Mouse (Mus musculus): Measurements from ENCODE around the gene Tcp1. TPM values are rescaled to one million over a fixed set of nuclear protein-coding genes. Genes with fewer than 3 reads are reported as not detected.
"Not testable (repeated sequence)": the region's sequence is repeated elsewhere in the genome, so short reads cannot be mapped to it uniquely, and the experiment has no call there.

Gene Tcp1
- polyA plus RNA-seq, 1 experiment from 2014 or later = 362 TPM

DNA sequence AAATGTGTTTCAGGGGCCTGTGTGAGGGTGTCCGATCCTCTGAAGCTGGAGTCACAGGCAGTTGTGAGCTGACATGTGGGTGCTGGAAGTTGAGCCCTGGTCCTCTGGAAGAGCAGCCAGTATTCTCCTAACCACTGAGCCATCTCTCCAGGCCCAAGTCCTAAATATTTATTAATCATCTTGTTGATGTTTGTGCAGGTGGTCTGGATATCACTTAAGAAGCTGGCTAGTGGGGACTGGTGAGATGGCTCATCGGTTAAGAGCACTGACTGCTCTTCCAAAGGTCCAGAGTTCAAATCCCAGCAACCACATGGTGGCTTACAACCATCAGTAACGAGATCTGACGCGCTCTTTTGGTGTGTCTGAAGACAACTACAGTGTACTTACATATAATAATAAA lies 34.2 kb downstream of the Tcp1 start:
- H3K36me3 ChIP-seq (ENCODE audit: control insufficient read depth, insufficient read depth, low read length) = peaks cover 15% of the 10 kb centered on the region
- H3K9me3 ChIP-seq (ENCODE audit: control insufficient read depth, low read length) = no peaks in the 10 kb centered on the region
- no peak for ATAC-seq (ENCODE audit: low read depth)
- no peak overlapping the region for H3K4me3 ChIP-seq (ENCODE audit: low read length)
- H3K9ac ChIP-seq (ENCODE audit: low read length) = no peak overlapping the region
- H3K4me1 ChIP-seq (replicated peaks; ENCODE audit: control insufficient read depth, insufficient read depth, low read length) = no peaks in the 10 kb centered on the region
- H3K27ac ChIP-seq (ENCODE audit: low read length) = no peak overlapping the region
- 92% methylated on average over 5 of the region's 5 CpGs for WGBS
- H3K4me2 ChIP-seq (ENCODE audit: low read depth, low read length) = no peak overlapping the region
- H3K27me3 ChIP-seq (ENCODE audit: control insufficient read depth, insufficient read depth, low read depth, low read length) = no peaks in the 10 kb centered on the region

DNA sequence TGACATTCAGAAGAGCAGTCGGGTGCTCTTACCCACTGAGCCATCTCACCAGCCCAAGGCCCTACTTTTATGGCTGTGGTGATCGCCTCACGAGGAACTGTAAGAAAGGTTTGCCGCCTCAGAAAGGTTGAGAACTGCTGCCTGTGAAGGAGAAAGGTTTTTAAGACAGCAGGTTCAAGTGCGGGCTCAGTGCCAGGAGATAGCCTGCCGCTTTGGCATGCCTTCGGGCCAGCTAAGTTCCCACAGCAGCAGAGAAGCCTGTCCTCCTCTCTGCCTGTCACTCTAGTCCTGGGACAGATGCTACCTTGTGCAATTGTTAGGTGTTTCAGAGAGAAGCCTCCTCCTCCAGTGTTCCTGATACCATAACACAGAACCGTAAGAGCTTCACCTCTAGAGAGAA lies 41.2 kb downstream of the Tcp1 start:
- WGBS = 83% methylated on average over 8 of the region's 8 CpGs
- Histone ChIP-seq H3K36me3 (ENCODE audit: control insufficient read depth, insufficient read depth, low read length) (peaks cover 6% of the 10 kb centered on the region; the same call in 1 of the 2 replicates), H3K27ac (ENCODE audit: low read length) (no peak overlapping the region), H3K4me3 (ENCODE audit: low read length) (no peak overlapping the region), H3K4me1 (replicated peaks; ENCODE audit: control insufficient read depth, insufficient read depth, low read length) (peaks cover 3% of the 10 kb centered on the region; the same call in 1 of the 2 replicates), H3K27me3 (ENCODE audit: control insufficient read depth, insufficient read depth, low read depth, low read length) (no peaks in the 10 kb centered on the region), H3K9ac (ENCODE audit: low read length) (no peak overlapping the region), H3K9me3 (ENCODE audit: control insufficient read depth, low read length) (no peaks in the 10 kb centered on the region), H3K4me2 (ENCODE audit: low read depth, low read length) (no peak overlapping the region)
- ATAC-seq (ENCODE audit: low read depth) = no peak

DNA sequence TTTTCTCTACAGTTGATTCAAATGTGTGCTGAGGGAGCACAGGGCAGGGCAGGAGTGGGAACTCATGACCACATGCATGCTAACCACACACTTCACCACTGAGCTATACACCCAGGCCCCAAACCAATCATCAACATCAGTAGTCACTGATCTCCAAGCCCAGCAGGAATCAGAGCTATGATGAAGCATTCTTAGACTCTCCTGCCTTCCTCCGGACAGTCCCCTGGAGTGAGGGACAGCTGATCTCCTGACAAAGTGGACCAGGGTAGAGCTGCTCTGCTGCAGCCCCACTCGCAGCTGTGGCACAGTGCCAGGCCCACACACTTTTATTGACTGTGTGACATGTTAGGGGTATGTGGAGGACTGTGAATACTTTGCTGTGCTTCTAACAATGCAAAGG lies 43.9 kb downstream of the Tcp1 start:
- 33% methylated on average over 1 of the region's 2 CpGs for WGBS
- ATAC-seq (ENCODE audit: low read depth) = not testable (repeated sequence)

DNA sequence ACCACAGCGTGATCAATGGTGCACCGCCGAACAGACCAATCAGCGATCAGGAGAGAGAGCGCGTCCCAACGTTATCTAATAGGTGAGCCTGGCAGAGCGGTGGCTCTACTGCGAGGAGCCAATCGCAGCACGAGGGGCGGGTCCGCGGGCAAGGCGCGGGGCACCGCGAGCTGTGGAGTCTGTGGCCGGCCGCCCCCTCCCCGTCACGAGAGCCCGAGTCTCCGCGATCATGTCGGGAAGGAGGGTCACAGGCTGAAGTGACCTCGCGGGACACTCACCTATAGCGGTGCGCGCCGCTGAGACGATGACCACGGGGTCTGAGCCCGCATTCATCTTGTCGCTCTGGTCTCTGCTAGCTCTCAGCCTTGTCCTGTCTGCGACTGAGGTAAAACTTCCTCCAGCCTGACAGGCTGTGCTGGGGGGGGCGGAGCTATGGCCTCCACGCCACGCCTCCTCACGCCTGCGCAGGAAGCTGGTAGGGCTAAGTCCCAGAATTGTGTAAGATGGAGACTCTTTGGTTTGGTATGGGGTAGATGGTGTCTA lies 44.9 kb downstream of the Tcp1 start, which contains the start of gene Acat2:
Gene Acat2 (minus strand): TSS at position 417 of the 543 bp plus-strand sequence.
- ATAC-seq (ENCODE audit: low read depth) = peak; percentile 98
- Histone ChIP-seq H3K4me1 (replicated peaks; ENCODE audit: control insufficient read depth, insufficient read depth, low read length) (peaks cover 3% of the 10 kb centered on the region; the same call in 1 of the 2 replicates), H3K36me3 (ENCODE audit: control insufficient read depth, insufficient read depth, low read length) (peaks cover 6% of the 10 kb centered on the region; the same call in 1 of the 2 replicates), H3K9ac (ENCODE audit: low read length) (peak within 1 kb of the TSS; percentile 73), H3K4me2 (ENCODE audit: low read depth, low read length) (peak within 1 kb of the TSS; percentile 77), H3K9me3 (ENCODE audit: control insufficient read depth, low read length) (no peaks in the 10 kb centered on the region), H3K27ac (ENCODE audit: low read length) (peak within 1 kb of the TSS; percentile 84), H3K4me3 (ENCODE audit: low read length) (peak within 1 kb of the TSS; percentile 83), H3K27me3 (ENCODE audit: control insufficient read depth, insufficient read depth, low read depth, low read length) (no peaks in the 10 kb centered on the region)
- under 1% methylated on average over 40 of the region's 42 CpGs for WGBS

More for the DNA sequence above, 43.9 kb downstream of the Tcp1 start:
- H3K9me3 ChIP-seq (ENCODE audit: control insufficient read depth, low read length); H3K27ac ChIP-seq (ENCODE audit: low read length); H3K4me2 ChIP-seq (ENCODE audit: low read depth, low read length); H3K9ac ChIP-seq (ENCODE audit: low read length); H3K27me3 ChIP-seq (ENCODE audit: control insufficient read depth, insufficient read depth, low read depth, low read length); H3K4me1 ChIP-seq (replicated peaks; ENCODE audit: control insufficient read depth, insufficient read depth, low read length); H3K36me3 ChIP-seq (ENCODE audit: control insufficient read depth, insufficient read depth, low read length); H3K4me3 ChIP-seq (ENCODE audit: low read length): not testable (repeated sequence)

DNA sequence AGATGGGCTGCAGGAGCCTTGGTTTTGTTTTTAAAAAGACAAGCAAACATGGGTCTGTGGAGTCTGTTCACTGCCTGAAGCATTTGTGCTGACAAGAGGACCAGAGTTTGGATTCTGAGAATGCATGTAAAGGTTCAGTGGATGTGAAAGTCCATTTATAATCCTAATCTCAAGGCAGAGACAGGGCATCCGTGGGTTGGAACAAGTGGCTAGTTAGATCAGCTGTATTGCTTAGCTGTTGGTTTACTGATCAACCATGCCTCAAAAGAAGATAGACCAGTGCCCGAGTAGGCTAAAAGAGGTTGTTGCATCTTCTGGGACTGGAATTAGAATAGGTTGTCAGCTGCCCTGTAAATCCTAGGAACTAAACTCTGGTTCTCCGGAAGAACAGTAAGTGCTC lies 48.0 kb downstream of the Tcp1 start:
- H3K9ac ChIP-seq (ENCODE audit: low read length) = no peak overlapping the region
- 56% methylated on average over 3 of the region's 3 CpGs for WGBS
- no peak for ATAC-seq (ENCODE audit: low read depth)
- no peak overlapping the region for H3K27ac ChIP-seq (ENCODE audit: low read length)
- no peak overlapping the region for H3K4me2 ChIP-seq (ENCODE audit: low read depth, low read length)
- H3K9me3 ChIP-seq (ENCODE audit: control insufficient read depth, low read length) = no peaks in the 10 kb centered on the region
- H3K27me3 ChIP-seq (ENCODE audit: control insufficient read depth, insufficient read depth, low read depth, low read length) = no peaks in the 10 kb centered on the region
- peaks cover 3% of the 10 kb centered on the region; the same call in 1 of the 2 replicates for H3K4me1 ChIP-seq (replicated peaks; ENCODE audit: control insufficient read depth, insufficient read depth, low read length)
- no peak overlapping the region for H3K4me3 ChIP-seq (ENCODE audit: low read length)
- peaks cover 14% of the 10 kb centered on the region for H3K36me3 ChIP-seq (ENCODE audit: control insufficient read depth, insufficient read depth, low read length)

DNA sequence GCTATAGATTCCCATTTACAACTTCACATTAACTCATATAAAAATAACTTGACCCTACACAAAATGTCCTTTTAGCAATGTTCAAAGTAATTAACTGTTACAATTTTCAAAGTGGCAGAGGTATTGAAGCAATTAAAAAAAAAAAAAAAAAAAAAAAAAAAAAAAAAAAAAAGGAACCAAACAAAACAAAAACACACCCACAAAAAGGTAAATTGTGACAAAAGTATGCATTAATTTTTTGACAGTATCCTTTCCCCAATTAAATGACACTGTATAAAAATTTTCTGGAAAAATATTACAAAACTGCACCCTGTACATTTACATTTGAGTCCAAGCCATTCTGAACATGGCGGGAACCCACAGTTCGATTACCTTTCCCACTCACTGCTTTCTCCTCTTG lies 51.7 kb downstream of the Tcp1 start:
- Histone ChIP-seq H3K4me3 (ENCODE audit: low read length) (no peak overlapping the region), H3K4me2 (ENCODE audit: low read depth, low read length) (no peak overlapping the region), H3K9me3 (ENCODE audit: control insufficient read depth, low read length) (no peaks in the 10 kb centered on the region), H3K4me1 (replicated peaks; ENCODE audit: control insufficient read depth, insufficient read depth, low read length) (no peaks in the 10 kb centered on the region), H3K36me3 (ENCODE audit: control insufficient read depth, insufficient read depth, low read length) (peaks cover 18% of the 10 kb centered on the region), H3K27ac (ENCODE audit: low read length) (no peak overlapping the region), H3K27me3 (ENCODE audit: control insufficient read depth, insufficient read depth, low read depth, low read length) (no peaks in the 10 kb centered on the region), H3K9ac (ENCODE audit: low read length) (no peak overlapping the region)
- 86% methylated on average over 2 of the region's 2 CpGs for WGBS
- no peak for ATAC-seq (ENCODE audit: low read depth)

DNA sequence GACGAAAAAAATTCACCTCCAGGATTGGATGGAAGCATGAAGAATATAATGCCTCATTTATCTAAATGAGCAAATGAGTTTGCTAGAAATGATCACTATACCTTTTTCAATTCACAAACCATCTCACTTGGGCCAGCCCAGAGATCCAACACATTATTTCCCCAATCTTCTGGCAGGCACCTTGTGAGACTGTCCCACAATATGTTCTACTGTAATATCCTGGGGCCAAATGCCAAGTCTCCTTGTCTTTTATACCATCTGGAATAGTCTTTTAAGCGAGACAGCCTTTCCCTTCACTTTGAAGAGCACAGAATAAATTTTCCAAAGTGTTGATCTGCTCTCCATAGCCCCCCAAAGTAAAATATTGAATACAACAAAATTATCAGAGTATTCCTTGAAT lies 58.4 kb downstream of the Tcp1 start:
- Histone ChIP-seq H3K4me2 (ENCODE audit: low read depth, low read length) (no peak overlapping the region), H3K4me3 (ENCODE audit: low read length) (no peak overlapping the region), H3K27ac (ENCODE audit: low read length) (no peak overlapping the region), H3K9ac (ENCODE audit: low read length) (no peak overlapping the region), H3K4me1 (replicated peaks; ENCODE audit: control insufficient read depth, insufficient read depth, low read length) (no peaks in the 10 kb centered on the region), H3K9me3 (ENCODE audit: control insufficient read depth, low read length) (no peaks in the 10 kb centered on the region), H3K27me3 (ENCODE audit: control insufficient read depth, insufficient read depth, low read depth, low read length) (no peaks in the 10 kb centered on the region), H3K36me3 (ENCODE audit: control insufficient read depth, insufficient read depth, low read length) (peaks cover 25% of the 10 kb centered on the region)
- 92% methylated on average over 2 of the region's 2 CpGs for WGBS
- no peak for ATAC-seq (ENCODE audit: low read depth)

Other genes with a start within 250 kb of the Tcp1 start
- 9.1 and 12.7 TPM in 2 replicates for gene Slc22a1, start 239.9 kb upstream of the Tcp1 start, polyA plus RNA-seq (2015; fragmentation: Nextera tagmentation; extraction: Ambion mirVana)
- 59.0 and 64.4 TPM in 2 replicates for gene Igf2r, start 146.0 kb upstream of the Tcp1 start, polyA plus RNA-seq (2015; fragmentation: Nextera tagmentation; extraction: Ambion mirVana)
- 0.25 and 0.40 TPM in 2 replicates for gene Mas1, start 47.6 kb upstream of the Tcp1 start, polyA plus RNA-seq (2015; fragmentation: Nextera tagmentation; extraction: Ambion mirVana)
- not detected in 2 replicates for gene Mrgprh, start 39.7 kb upstream of the Tcp1 start, polyA plus RNA-seq (2015; fragmentation: Nextera tagmentation; extraction: Ambion mirVana)
- gene Pnldc1, start 5.5 kb upstream of the Tcp1 start, polyA plus RNA-seq (2015; fragmentation: Nextera tagmentation; extraction: Ambion mirVana) = 0.69 and 1.2 TPM in 2 replicates
- gene Mrpl18, start 644 bp downstream of the Tcp1 start, polyA plus RNA-seq (2015; fragmentation: Nextera tagmentation; extraction: Ambion mirVana) = 135 and 139 TPM in 2 replicates
- 0.87 and 0.92 TPM in 2 replicates for gene Acat3, start 24.9 kb downstream of the Tcp1 start, polyA plus RNA-seq (2015; fragmentation: Nextera tagmentation; extraction: Ambion mirVana)
- gene Acat2, start 45.0 kb downstream of the Tcp1 start, polyA plus RNA-seq (2015; fragmentation: Nextera tagmentation; extraction: Ambion mirVana) = 83.8 and 91.4 TPM in 2 replicates
- 126 and 128 TPM in 2 replicates for gene Wtap, start 78.5 kb downstream of the Tcp1 start, polyA plus RNA-seq (2015; fragmentation: Nextera tagmentation; extraction: Ambion mirVana)
- 102 and 116 TPM in 2 replicates for gene Sod2, start 91.1 kb downstream of the Tcp1 start, polyA plus RNA-seq (2015; fragmentation: Nextera tagmentation; extraction: Ambion mirVana)
- gene Gpr31b, start 136.6 kb downstream of the Tcp1 start, polyA plus RNA-seq (2015; fragmentation: Nextera tagmentation; extraction: Ambion mirVana) = not detected in 2 replicates
- 0.11 TPM in 1 of 2 replicates, not detected in the other for gene Tcp10b, start 145.4 kb downstream of the Tcp1 start, polyA plus RNA-seq (2015; fragmentation: Nextera tagmentation; extraction: Ambion mirVana)
- not detected in 2 replicates for gene Unc93a, start 216.1 kb downstream of the Tcp1 start, polyA plus RNA-seq (2015; fragmentation: Nextera tagmentation; extraction: Ambion mirVana)

Measured in lung, embryonic 16.5 days (tissue).